Mouse (Mus musculus) kidney, embryonic 14.5 days (tissue): ENCODE measurements around the gene Syngap1. TPM values are rescaled to one million over a fixed set of nuclear protein-coding genes. Genes with fewer than 3 reads are reported as not detected.

ENCODE experiments used
- ATAC-seq: fragments of 200-750 bp; cut with Nextera tagmentation; 2 replicates; pipeline ENCODE4 v1.8.0; 2017; ENCODE audit warnings: moderate number of reproducible peaks, mild to moderate bottlenecking, moderate TSS enrichment, moderate library complexity; ENCODE audit not compliant: low FRiP score, low TSS enrichment
- H3K27ac ChIP-seq: fragments of 300-500 bp; sonication (generic); 2 replicates; pipeline ENCODE4 v1.5.1; 2014; ENCODE audit warnings: low read depth, mild to moderate bottlenecking, low read length, moderate library complexity, mixed read lengths
- H3K27me3 ChIP-seq: fragments of 300-500 bp; sonication (generic); 2 replicates; pipeline ENCODE4 v1.6.1; 2014; ENCODE audit warnings: mild to moderate bottlenecking, low read length; ENCODE audit not compliant: control insufficient read depth, insufficient read depth
- H3K36me3 ChIP-seq: fragments of 300-500 bp; sonication (generic); 2 replicates; pipeline ENCODE4 v1.6.1; 2014; ENCODE audit warnings: low read length, mixed read lengths; ENCODE audit not compliant: control insufficient read depth, insufficient read depth
- H3K4me1 ChIP-seq: fragments of 300-500 bp; sonication (generic); 2 replicates; pipeline ENCODE4 v1.6.1; 2014; ENCODE audit warnings: low read length, mixed read lengths; ENCODE audit not compliant: control insufficient read depth, insufficient read depth
- H3K4me2 ChIP-seq: fragments of 300-500 bp; sonication (generic); replicated peaks from 2 replicates; pipeline ENCODE4 v1.6.1; 2014; ENCODE audit warnings: low read depth, mild to moderate bottlenecking, low read length
- H3K4me3 ChIP-seq: fragments of 300-500 bp; sonication (generic); 2 replicates; pipeline ENCODE4 v1.5.1; 2014; ENCODE audit warnings: mild to moderate bottlenecking, low read length
- H3K9ac ChIP-seq: fragments of 300-500 bp; sonication (generic); 2 replicates; pipeline ENCODE4 v1.6.1; 2014; ENCODE audit warnings: low read depth, mild to moderate bottlenecking, low read length, moderate library complexity
- H3K9me3 ChIP-seq: fragments of 300-500 bp; sonication (generic); 2 replicates; pipeline ENCODE4 v1.6.1; 2016; ENCODE audit warnings: low read length; ENCODE audit not compliant: control insufficient read depth
- WGBS: fragments of 180-500 bp; shearing (Covaris S2); extraction: QIAGEN DNeasy Blood & Tissue Kit; methylation state at CpG from one replicate; pipeline ENCODE4 v1.1.7; 2014; 5-methylcytosine and 5-hydroxymethylcytosine counted together
- polyA plus RNA-seq: library from polyadenylated mRNA; unstranded; fragments of >200 nt; fragmentation: Nextera tagmentation; extraction: Ambion mirVana; gene quantifications from 2 replicates; pipeline ENCODE4 v1.2.1, GENCODE M21; 2014

The Syngap1 gene
- polyA plus RNA-seq, 1 experiment from 2014 or later, result 2.6 TPM

- H3K9ac ChIP-seq, result peak overlapping the region; percentile 61
- H3K36me3 ChIP-seq, result peaks cover 4% of the 10 kb centered on the region; the same call in 1 of the 2 replicates
- H3K27me3 ChIP-seq, result no peaks in the 10 kb centered on the region
- 15% methylated on average over 4 of the region's 4 CpGs for WGBS
- H3K27ac ChIP-seq, result peak overlapping the region; percentile 65; the same call in 1 of the 2 replicates
- no peak for ATAC-seq
- H3K9me3 ChIP-seq, result no peaks in the 10 kb centered on the region
- H3K4me3 ChIP-seq, result peak overlapping the region; percentile 51
- peak overlapping the region; percentile 62 for H3K4me2 ChIP-seq
- H3K4me1 ChIP-seq, result peaks cover 39% of the 10 kb centered on the region
These were observed 953 bp downstream of the Syngap1 start for GRCm38 (mm10) chr17:26941841-26942570.

GRCm38 (mm10) chr17:26945824-26946495, 4.9 kb downstream of the Syngap1 start:
- no peak for ATAC-seq
- peak overlapping the region; percentile 66 for H3K27ac ChIP-seq
- H3K9me3 ChIP-seq, result no peaks in the 10 kb centered on the region
- peak overlapping the region; percentile 65 for H3K9ac ChIP-seq
- peak overlapping the region; percentile 45 for H3K4me3 ChIP-seq
- H3K27me3 ChIP-seq, result no peaks in the 10 kb centered on the region
- H3K4me2 ChIP-seq, result peak overlapping the region; percentile 66
- no peaks in the 10 kb centered on the region for H3K36me3 ChIP-seq
- 20% methylated on average over 13 of the region's 13 CpGs for WGBS
- peaks cover 49% of the 10 kb centered on the region for H3K4me1 ChIP-seq

GRCm38 (mm10) chr17:26946567-26946966, 5.5 kb downstream of the Syngap1 start:
- H3K4me3 ChIP-seq, result peak overlapping the region; percentile 45
- peak overlapping the region; percentile 66 for H3K27ac ChIP-seq
- no peaks in the 10 kb centered on the region for H3K9me3 ChIP-seq
- peak; percentile 7; the same call in 1 of the 2 replicates for ATAC-seq
- H3K36me3 ChIP-seq, result no peaks in the 10 kb centered on the region
- peaks cover 54% of the 10 kb centered on the region for H3K4me1 ChIP-seq
- peak overlapping the region; percentile 66 for H3K4me2 ChIP-seq
- WGBS, result under 1% methylated on average over 37 of the region's 37 CpGs
- no peaks in the 10 kb centered on the region for H3K27me3 ChIP-seq
- peak overlapping the region; percentile 65 for H3K9ac ChIP-seq

- Histone ChIP-seq H3K4me1 (peaks cover 61% of the 10 kb centered on the region), H3K4me3 (peak overlapping the region; percentile 45; the same call in 1 of the 2 replicates), H3K27me3 (no peaks in the 10 kb centered on the region), H3K9ac (no peak overlapping the region; the same call in 1 of the 2 replicates), H3K36me3 (no peaks in the 10 kb centered on the region), H3K4me2 (peak overlapping the region; percentile 66), H3K27ac (no peak overlapping the region), H3K9me3 (no peaks in the 10 kb centered on the region)
- WGBS, result 51% methylated on average over 12 of the region's 12 CpGs
- no peak for ATAC-seq
These were observed 6.4 kb downstream of the Syngap1 start for GRCm38 (mm10) chr17:26947231-26948100.

GRCm38 (mm10) chr17:26948316-26949050, 7.4 kb downstream of the Syngap1 start:
- 0% methylated on average over 32 of the region's 87 CpGs for WGBS
- ATAC-seq, result no peak
- Histone ChIP-seq H3K27ac (peak overlapping the region; percentile 9), H3K9me3 (no peaks in the 10 kb centered on the region), H3K36me3 (no peaks in the 10 kb centered on the region), H3K4me3 (peak overlapping the region; percentile 64), H3K4me1 (peaks cover 69% of the 10 kb centered on the region), H3K9ac (peak overlapping the region; percentile 79), H3K27me3 (no peaks in the 10 kb centered on the region), H3K4me2 (peak overlapping the region; percentile 99)

- 7% methylated on average over 12 of the region's 14 CpGs for WGBS
These were observed 8.1 kb downstream of the Syngap1 start for GRCm38 (mm10) chr17:26949051-26949577.

GRCm38 (mm10) chr17:26949866-26950265, 8.8 kb downstream of the Syngap1 start:
- H3K36me3 ChIP-seq, result peaks cover 2% of the 10 kb centered on the region; the same call in 1 of the 2 replicates
- H3K27me3 ChIP-seq, result no peaks in the 10 kb centered on the region
- H3K9me3 ChIP-seq, result no peaks in the 10 kb centered on the region
- ATAC-seq, result no peak; the same call in 1 of the 2 replicates
- 46% methylated on average over 5 of the region's 5 CpGs for WGBS
- H3K4me2 ChIP-seq, result peak overlapping the region; percentile 99; the same call in 1 of the 2 replicates
- no peak overlapping the region for H3K4me3 ChIP-seq
- H3K4me1 ChIP-seq, result peaks cover 75% of the 10 kb centered on the region
- H3K27ac ChIP-seq, result peak overlapping the region; percentile 14; the same call in 1 of the 2 replicates
- H3K9ac ChIP-seq, result peak overlapping the region; percentile 18; the same call in 1 of the 2 replicates

More at GRCm38 (mm10) chr17:26949051-26949577, 8.1 kb downstream of the Syngap1 start:
- Histone ChIP-seq H3K4me2 (peak overlapping the region; percentile 99), H3K27ac (peak overlapping the region; percentile 9), H3K4me1 (peaks cover 75% of the 10 kb centered on the region), H3K9me3 (no peaks in the 10 kb centered on the region), H3K9ac (peak overlapping the region; percentile 79), H3K27me3 (no peaks in the 10 kb centered on the region), H3K36me3 (no peaks in the 10 kb centered on the region), H3K4me3 (peak overlapping the region; percentile 64)
- ATAC-seq, result 0 out of 2 replicates have a peak, but pooled peaks have one; percentile 18
